Mouse (Mus musculus) stomach, postnatal 0 days (tissue): ENCODE data around the gene Stk4. TPM values are rescaled to one million over a fixed set of nuclear protein-coding genes. Genes with fewer than 3 reads are reported as not detected.
A peak's percentile ranks its signal among the peaks of the same experiment; 100 is the strongest.

Experiments
- ATAC-seq: fragments of 200-750 bp; cut with Nextera tagmentation; 2 replicates; pipeline ENCODE4 v1.8.0; 2017; ENCODE audit not compliant: low FRiP score, low TSS enrichment
- DNase-seq: peaks from one replicate; pipeline ENCODE4 v3.0.0-alpha.2; 2016; ENCODE audit warnings: low spot score
- H3K27ac ChIP-seq: fragments of 300-500 bp; sonication (generic); replicated peaks from 2 replicates; pipeline ENCODE4 v1.5.1; 2014; ENCODE audit warnings: mild to moderate bottlenecking, control low read depth
- H3K27me3 ChIP-seq: fragments of 300-500 bp; sonication (generic); 2 replicates; pipeline ENCODE4 v1.6.1; 2014; ENCODE audit warnings: low read length; ENCODE audit not compliant: control insufficient read depth, insufficient read depth
- H3K36me3 ChIP-seq: fragments of 300-500 bp; sonication (generic); 2 replicates; pipeline ENCODE4 v1.6.1; 2014; ENCODE audit warnings: low read length, mixed read lengths; ENCODE audit not compliant: control insufficient read depth, insufficient read depth
- H3K4me1 ChIP-seq: fragments of 300-500 bp; sonication (generic); replicated peaks from 2 replicates; pipeline ENCODE4 v1.6.1; 2014; ENCODE audit warnings: antibody characterized with exemption; ENCODE audit not compliant: control insufficient read depth, insufficient read depth
- H3K4me2 ChIP-seq: fragments of 300-500 bp; sonication (generic); replicated peaks from 2 replicates; pipeline ENCODE4 v1.6.1; 2014; ENCODE audit warnings: low read depth, mild to moderate bottlenecking, control low read depth, moderate library complexity
- H3K4me3 ChIP-seq: fragments of 300-500 bp; sonication (generic); 2 replicates; pipeline ENCODE4 v1.5.1; 2014; ENCODE audit warnings: low read depth, low read length, control low read depth
- H3K9ac ChIP-seq: fragments of 300-500 bp; sonication (generic); 2 replicates; pipeline ENCODE4 v1.6.1; 2014; ENCODE audit warnings: mild to moderate bottlenecking, low read length, control low read depth, mixed read lengths
- H3K9me3 ChIP-seq: fragments of 300-500 bp; sonication (generic); 2 replicates; pipeline ENCODE4 v1.6.1; 2016; ENCODE audit warnings: low read length; ENCODE audit not compliant: control insufficient read depth
- CTCF ChIP-seq: IDR thresholded peaks from 2 replicates; pipeline ENCODE4 v1.5.1; 2016; ENCODE audit warnings: antibody characterized with exemption, low read depth, mild to moderate bottlenecking, moderate library complexity
- EP300 ChIP-seq: optimal IDR thresholded peaks from 2 replicates; pipeline ENCODE3; 2016; ENCODE audit warnings: antibody characterized with exemption
- WGBS: fragments of 180-500 bp; shearing (Covaris S2); extraction: QIAGEN DNeasy Blood & Tissue Kit; methylation state at CpG from one replicate; pipeline ENCODE4 v1.1.7; 2014; 5-methylcytosine and 5-hydroxymethylcytosine counted together
- polyA plus RNA-seq: library from polyadenylated mRNA; unstranded; fragments of >200 nt; fragmentation: Nextera tagmentation; extraction: Ambion mirVana; gene quantifications from 2 replicates; pipeline ENCODE4 v1.2.1, GENCODE M21; 2015

Stk4 gene
- polyA plus RNA-seq, 1 experiment from 2014 or later = 13.6 TPM

DNA sequence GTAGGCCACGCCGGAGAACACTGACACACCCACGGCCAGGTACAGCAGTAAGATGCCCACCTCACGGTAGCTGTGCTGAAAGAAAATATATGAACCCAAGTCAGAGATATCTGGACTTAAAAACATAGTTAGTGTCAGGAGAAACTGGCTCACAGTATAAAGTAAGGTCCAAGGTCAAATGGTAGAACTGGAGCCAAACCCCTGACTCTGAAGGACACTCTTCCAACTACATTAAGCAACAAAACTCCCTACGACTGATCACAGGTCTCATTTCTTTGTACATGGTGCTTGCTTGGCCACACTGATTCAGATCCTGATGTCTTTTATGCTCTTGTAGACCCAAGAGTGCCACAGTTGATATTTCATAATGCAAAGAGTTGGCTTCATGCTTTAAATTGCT is 94.8 kb downstream of the Stk4 start:
- WGBS = 84% methylated on average over 5 of the region's 5 CpGs
- Histone ChIP-seq H3K4me2 (no peak overlapping the region), H3K4me3 (no peak overlapping the region), H3K9ac (no peak overlapping the region), H3K36me3 (no peaks in the 10 kb centered on the region), H3K4me1 (no peaks in the 10 kb centered on the region), H3K27me3 (peaks cover 17% of the 10 kb centered on the region; the same call in 1 of the 2 replicates), H3K27ac (no peak overlapping the region), H3K9me3 (no peaks in the 10 kb centered on the region)
- ATAC-seq (no peak), DNase-seq (no peak)
- TF ChIP-seq EP300 (no peak), CTCF (no peak)

DNA sequence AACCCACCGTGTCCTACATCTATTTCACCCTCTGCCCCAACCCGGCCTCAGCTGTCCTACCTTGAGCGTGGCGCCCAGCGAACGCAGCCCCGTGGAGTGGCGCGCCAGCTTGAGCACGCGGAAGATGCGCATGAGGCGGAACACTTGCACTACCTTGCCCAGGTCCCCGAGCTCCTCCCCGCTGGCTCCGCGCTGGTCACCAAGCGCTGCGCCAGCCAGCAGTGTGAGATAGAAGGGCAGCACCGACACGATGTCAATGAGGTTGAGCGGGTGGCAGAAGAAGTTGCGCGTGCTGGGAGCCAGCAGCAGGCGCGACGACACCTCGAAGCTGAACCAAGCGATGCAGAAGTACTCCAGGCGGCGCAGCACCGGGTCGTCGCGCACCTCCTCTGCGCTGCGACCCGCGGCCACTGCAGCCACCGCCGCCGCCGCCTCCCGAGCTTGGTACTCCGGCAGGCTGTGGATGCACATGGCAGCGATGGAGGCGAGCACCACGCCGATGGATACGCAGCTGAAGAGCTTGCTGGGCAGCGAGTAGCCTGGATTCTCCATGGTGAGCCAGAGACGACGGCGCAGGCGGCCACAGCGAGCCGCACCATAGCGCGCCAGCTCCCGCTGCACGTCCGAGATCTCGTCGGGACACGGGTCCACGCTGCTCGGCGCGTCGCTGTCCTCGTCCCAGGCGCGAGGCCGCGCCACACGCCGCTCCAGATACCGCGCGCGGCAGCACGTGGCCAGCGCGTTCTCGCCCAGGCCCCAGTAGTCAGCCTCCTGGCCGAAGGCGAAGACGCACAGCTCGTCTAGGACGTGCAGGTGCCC is 97.8 kb downstream of the Stk4 start:
- no peaks in the 10 kb centered on the region for H3K9me3 ChIP-seq
- WGBS = 13% methylated on average over 86 of the region's 90 CpGs
- H3K4me2 ChIP-seq = peak overlapping the region; percentile 46
- peak overlapping the region; percentile 27 for H3K4me3 ChIP-seq
- H3K4me1 ChIP-seq = no peaks in the 10 kb centered on the region
- no peak for ATAC-seq
- TF ChIP-seq EP300 = no peak
- no peak for TF ChIP-seq CTCF
- no peak for DNase-seq
- no peaks in the 10 kb centered on the region for H3K36me3 ChIP-seq
- H3K27ac ChIP-seq = no peak overlapping the region
- H3K9ac ChIP-seq = no peak overlapping the region
- H3K27me3 ChIP-seq = peaks cover 20% of the 10 kb centered on the region; the same call in 1 of the 2 replicates

DNA sequence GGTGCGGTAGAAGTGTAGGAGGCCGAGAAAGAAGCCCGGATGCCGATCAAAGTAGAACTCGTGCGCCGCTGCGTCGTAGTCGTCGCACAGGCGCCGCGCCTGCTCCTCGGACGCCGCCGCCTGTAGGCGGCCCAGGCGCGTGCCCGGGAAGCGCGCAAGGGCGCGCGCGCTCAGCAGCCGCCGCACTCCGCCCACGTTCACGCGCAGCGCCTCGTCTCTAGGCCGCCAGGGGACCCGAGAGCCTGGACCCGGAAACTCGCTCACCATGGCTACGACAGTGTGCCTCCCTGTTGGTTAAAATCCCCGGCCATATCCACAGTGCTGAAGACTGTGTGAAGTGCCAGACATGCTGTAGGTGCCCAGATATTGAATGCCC is 98.4 kb downstream of the Stk4 start:
- Histone ChIP-seq H3K9ac (no peak overlapping the region), H3K9me3 (no peaks in the 10 kb centered on the region), H3K4me1 (no peaks in the 10 kb centered on the region), H3K27ac (no peak overlapping the region), H3K36me3 (no peaks in the 10 kb centered on the region), H3K4me2 (peak overlapping the region; percentile 46), H3K4me3 (peak overlapping the region; percentile 27), H3K27me3 (peaks cover 20% of the 10 kb centered on the region; the same call in 1 of the 2 replicates)
- TF ChIP-seq EP300 (no peak), CTCF (peak; percentile 16; the same call in 1 of the 2 replicates)
- WGBS = 14% methylated on average over 42 of the region's 42 CpGs
- ATAC-seq (0 out of 2 replicates have a peak, but pooled peaks have one; percentile 30), DNase-seq (no peak)

DNA sequence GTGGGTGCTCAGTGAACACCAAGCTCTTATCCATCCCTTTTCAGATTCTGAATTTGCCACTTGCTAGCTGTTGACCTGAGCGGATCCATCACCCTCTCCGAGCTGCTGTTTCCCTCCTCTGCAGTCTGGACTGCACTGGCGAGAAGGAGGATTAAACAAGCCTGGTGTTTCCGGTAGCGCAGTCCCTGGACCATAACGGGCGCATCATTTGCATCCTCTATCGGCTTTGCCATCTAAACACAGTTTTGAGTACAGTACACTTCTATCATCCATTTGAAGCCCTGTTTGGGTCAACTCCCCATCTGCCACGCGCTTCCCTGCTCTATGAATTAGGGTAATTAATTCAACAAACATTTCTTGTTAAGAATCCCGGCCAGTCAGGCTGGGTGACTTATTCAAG is 100.2 kb downstream of the Stk4 start:
- TF ChIP-seq EP300 (no peak), CTCF (no peak)
- DNase-seq = no peak
- Histone ChIP-seq H3K27me3 (peaks cover 20% of the 10 kb centered on the region; the same call in 1 of the 2 replicates), H3K9me3 (no peaks in the 10 kb centered on the region), H3K9ac (no peak overlapping the region), H3K36me3 (no peaks in the 10 kb centered on the region), H3K27ac (no peak overlapping the region), H3K4me2 (no peak overlapping the region), H3K4me3 (no peak overlapping the region), H3K4me1 (no peaks in the 10 kb centered on the region)
- no peak for ATAC-seq
- 3% methylated on average over 11 of the region's 11 CpGs for WGBS

DNA sequence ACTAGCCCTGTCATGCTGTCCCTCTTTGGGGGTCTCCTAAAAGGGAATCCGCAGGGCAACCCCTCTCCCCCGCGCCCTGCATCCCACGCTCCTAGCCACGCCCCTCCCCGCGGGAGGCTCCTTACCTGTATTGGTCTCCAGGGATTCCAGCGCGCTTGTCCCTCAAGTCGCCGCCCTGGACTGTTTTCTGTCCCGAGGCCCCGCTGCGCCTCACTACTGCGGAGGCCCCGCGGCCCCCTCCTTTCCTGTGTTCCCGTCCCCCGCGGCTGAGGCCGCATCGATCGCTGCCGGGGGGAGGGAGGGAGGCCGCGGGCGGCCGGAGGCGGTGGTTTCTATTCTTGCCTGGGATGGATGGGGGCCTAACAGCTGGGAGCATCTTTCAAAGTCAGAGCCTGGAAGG is 100.8 kb downstream of the Stk4 start, which contains the start of gene Kcns1:
Kcns1 (minus strand) TSS at position 212 of the 400 bp plus-strand sequence.
- Histone ChIP-seq H3K36me3 (no peaks in the 10 kb centered on the region), H3K4me2 (peak within 1 kb of the TSS; percentile 46), H3K27me3 (peaks cover 20% of the 10 kb centered on the region; the same call in 1 of the 2 replicates), H3K9me3 (no peaks in the 10 kb centered on the region), H3K4me1 (no peaks in the 10 kb centered on the region), H3K4me3 (peak within 1 kb of the TSS; percentile 26), H3K9ac (no peak within 1 kb of the TSS), H3K27ac (no peak within 1 kb of the TSS)
- no peak for DNase-seq
- WGBS = 3% methylated on average over 26 of the region's 29 CpGs
- TF ChIP-seq EP300 = no peak
- TF ChIP-seq CTCF = no peak
- ATAC-seq = no peak

DNA sequence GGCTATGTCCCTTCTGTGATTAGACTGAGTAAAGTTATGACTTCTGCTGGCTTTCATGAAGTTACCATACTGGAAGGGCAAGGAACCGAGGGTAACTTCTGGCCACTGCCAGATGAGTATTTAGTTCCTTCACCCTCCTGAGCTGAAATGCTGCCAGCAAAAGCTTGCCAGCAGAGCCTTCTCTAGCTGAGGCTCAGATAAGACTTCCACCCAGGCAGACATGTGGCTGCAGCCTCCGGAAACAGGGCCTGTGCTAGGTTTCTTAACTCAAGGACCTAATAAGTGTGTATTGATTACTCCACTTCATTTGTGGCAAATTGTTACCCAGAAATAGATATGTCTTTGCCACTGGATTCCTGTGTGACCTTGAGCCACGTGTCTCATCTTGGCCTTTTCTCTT is 103.3 kb downstream of the Stk4 start:
- Histone ChIP-seq H3K9ac (no peak overlapping the region), H3K27ac (no peak overlapping the region), H3K27me3 (peaks cover 7% of the 10 kb centered on the region; the same call in 1 of the 2 replicates), H3K9me3 (no peaks in the 10 kb centered on the region), H3K4me3 (no peak overlapping the region), H3K4me2 (no peak overlapping the region), H3K36me3 (no peaks in the 10 kb centered on the region), H3K4me1 (no peaks in the 10 kb centered on the region)
- TF ChIP-seq EP300 = no peak
- no peak for TF ChIP-seq CTCF
- ATAC-seq = no peak
- DNase-seq = no peak
- WGBS = 66% methylated on average over 3 of the region's 3 CpGs
